Mouse (Mus musculus) urinary bladder, postnatal 14 days (tissue): Measurements from ENCODE around the gene Usp54.
"Not testable (repeated sequence)": the region's sequence is repeated elsewhere in the genome, so short reads cannot be mapped to it uniquely, and the experiment has no call there.

Experiments
- DNase-seq: peaks from one replicate; pipeline ENCODE4 v3.0.0; 2021; ENCODE audit warnings: low spot score

The Usp54 gene

DNA sequence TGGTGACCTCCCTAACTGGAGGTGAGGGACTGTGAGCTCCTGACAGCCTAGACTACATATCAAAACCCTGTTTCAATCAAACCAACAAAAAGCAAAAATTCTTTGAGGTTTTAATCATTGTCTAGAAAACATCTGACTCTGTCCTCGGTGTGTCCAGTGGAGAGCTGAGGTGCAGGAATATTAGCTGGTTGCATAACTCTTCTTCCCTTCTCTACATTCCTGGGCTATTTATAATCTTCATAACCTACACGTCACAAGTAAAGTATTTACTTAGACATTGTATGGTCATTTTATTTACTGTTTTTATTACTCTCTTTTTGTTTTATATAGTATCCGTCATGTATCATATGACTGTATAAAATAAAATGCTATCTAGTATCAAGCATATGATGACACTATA, 31.3 kb downstream of the Usp54 start:
- no peak for DNase-seq

DNA sequence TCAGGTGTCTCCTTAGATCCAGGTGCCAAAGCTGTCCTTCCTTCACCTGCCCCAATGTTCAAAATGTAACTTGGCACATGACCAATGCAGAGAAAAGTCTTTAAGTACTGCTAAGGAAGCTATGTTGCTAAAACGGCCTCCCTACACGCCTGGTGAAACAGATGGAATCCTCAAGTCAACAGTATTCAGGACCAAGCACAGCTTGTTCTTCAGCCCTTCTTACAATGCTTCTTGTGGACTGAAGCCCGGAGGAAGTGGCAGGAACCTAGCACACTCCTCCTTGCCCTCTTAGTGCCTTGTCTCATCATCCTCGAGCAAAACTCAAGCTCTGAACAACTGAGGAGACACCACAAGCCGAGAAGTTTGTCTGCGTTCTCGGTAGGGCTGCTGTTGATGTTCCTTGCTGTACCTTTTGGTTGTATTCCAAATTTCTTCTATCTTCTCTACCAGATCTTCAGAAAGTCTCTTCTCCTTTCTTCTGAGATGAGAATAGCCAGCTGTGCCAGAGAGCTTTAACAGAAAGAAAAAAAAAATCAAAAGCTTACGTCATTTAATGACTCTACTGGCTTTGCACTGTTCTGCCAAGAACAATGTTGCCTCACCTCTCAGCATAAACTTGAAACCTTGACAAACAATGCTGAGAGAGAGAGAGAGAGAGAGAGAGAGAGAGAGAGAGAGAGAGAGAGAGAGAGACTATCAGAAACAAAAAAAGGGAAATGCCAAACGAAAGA, 33.3 kb downstream of the Usp54 start:
- peak; percentile 31 for DNase-seq

DNA sequence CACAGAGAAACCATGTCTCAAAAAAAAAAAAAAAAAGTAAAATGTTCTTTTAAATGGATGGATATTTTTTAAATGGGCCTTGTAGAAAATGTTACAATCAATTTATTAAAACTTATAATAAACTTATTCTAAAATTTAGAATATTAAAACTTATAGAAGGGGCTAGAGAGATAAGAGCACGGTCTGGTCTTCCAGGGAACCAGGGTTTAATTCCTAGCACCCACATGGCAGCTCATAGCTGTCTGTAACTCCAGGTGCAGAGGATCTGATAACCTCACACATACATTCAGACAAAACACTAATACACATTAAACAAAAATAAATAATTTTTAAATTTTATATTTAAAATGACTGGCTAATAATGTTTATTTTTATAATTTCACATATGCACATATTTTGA, 39.6 kb downstream of the Usp54 start:
- no peak for DNase-seq

DNA sequence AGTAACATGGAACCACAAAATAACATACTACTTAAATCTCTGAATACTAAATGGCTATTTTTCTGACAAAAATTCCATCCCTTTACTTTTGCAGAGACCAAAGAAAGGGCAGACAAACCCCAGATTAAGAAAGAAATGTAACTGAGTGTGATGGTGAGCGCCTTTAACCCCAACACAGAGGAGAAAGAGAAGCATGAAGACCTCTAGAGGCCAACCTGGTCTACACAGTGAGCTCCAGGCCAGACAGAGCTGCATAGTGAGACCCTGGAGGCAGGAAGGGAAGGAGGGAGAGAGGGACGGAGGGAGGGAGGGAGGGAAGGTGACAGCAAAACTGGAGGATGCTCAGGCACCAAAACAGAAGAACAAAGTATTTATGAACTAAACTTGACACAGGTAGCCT, 40.7 kb downstream of the Usp54 start:
- no peak for DNase-seq

DNA sequence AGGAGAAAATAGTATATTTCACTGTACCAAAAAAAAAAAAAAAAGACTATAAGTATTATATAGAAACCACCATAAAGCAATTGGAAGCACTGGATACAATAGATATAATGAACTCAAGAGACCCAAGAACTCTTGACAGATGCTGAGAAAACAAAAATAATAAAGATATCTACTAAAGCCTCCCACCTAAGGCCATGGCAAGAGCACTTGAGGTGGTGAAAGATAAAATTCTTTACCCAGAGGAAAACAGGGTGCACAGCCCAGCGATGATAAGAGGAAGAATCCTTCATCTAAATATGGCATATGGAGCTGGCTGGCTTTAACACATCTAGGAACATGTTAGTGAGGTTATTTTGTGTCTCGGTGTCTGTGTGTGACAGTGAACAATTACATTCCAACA, 41.3 kb downstream of the Usp54 start:
- DNase-seq, result no peak

DNA sequence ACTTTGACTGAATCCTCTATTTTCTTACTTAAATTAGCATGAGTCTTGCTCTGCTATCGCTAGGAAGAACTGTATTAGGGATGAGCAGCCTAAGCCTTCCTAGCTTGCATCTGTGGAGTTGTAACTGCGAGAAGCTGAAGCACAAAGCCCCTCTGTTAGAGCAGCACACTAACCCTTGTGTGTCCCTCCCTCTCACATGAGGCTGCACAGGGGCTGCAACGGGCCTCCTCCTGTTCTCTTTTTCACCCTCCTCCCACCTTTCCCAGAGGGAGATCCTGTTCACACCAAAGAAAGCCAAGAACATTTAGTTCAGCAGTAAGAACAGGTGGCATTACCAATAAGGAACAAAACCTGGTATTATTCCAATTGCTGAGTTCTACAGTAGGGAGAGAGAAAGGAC, 45.1 kb downstream of the Usp54 start:
- no peak for DNase-seq

DNA sequence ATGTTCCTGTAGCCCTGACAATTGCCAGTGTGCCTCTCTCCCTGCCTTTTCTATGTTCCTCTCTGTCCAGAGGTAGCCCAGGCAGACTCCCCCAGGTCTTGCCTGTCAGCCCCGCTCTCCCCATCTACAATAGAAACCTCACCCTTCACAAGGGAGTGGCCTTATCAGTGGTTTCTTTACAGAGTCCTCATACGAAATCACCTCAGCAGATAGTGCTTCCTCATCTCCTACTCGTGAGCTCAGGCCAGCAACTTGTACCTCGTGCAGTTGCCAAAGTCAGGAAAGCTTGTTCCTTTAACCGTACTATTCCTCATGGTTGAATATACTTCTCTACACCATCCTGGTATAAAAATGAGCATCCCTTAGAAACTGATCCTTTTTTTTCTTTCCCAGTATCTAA, 53.4 kb downstream of the Usp54 start:
- DNase-seq, result no peak

DNA sequence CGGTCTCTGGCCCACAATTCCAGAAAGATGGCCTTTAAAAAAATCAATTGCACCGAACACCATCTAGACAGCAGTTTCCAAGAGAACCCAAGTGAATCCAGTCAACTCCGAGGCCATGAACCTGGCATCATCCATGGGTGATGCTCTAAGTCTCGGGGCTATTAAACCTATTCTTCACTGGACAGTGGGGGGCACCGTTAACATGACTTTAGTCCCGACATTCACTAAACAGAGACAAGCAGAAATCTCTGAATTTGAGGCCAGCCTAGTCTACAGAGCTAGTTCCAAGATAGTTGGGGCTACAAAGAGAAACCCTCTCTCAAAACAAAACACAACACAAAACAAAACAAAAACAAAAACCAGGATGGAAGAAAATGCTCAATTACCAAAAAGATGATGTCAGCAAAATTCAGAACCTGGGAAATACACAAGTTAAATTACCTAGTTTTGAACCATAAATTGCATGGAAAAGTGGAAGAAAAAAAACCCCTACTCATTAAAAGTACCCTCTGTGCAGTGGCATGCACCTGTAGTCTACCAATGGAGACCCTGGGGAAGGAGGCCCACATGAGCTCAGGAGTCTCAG, 61.9 kb downstream of the Usp54 start:
- DNase-seq, result no peak

DNA sequence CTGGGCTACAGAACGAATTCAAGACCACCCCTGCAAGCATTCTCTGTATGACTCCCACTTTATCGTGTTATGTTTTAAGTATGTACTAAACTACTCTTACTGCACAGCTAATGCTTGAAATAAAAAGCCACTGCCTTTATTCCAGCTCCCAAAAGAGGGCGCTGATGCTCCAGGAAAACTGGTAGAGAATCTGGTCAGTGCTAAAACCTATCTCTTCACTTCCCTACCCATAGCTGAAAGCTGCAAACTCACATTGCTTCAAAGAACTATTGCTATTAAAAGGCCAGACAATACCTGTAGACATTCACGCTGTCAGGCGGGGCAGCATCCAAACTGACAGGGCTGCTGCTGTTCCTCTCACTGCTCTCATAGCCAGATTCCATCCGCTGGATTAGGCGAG, 64.7 kb downstream of the Usp54 start:
- DNase-seq, result peak; percentile 74

DNA sequence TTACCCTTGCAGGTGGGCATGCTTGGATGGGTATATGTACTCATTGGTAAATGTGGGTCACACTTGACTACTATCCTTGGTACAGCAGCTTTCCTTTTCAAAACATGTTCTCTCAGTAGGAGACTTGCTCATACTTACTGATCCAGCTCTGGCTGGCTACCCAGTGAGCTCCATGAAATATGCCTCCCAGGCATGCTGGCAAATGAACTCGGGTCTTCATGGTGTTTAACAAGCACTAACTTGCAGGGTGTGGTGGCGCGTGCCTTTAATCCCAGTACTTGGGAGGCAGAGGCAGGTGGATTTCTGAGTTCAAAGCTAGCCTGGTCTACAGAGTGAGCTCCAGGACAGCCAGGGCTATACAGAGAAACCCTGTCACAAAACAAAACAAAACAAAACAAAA, 67.7 kb downstream of the Usp54 start:
- not testable (repeated sequence) for DNase-seq

DNA sequence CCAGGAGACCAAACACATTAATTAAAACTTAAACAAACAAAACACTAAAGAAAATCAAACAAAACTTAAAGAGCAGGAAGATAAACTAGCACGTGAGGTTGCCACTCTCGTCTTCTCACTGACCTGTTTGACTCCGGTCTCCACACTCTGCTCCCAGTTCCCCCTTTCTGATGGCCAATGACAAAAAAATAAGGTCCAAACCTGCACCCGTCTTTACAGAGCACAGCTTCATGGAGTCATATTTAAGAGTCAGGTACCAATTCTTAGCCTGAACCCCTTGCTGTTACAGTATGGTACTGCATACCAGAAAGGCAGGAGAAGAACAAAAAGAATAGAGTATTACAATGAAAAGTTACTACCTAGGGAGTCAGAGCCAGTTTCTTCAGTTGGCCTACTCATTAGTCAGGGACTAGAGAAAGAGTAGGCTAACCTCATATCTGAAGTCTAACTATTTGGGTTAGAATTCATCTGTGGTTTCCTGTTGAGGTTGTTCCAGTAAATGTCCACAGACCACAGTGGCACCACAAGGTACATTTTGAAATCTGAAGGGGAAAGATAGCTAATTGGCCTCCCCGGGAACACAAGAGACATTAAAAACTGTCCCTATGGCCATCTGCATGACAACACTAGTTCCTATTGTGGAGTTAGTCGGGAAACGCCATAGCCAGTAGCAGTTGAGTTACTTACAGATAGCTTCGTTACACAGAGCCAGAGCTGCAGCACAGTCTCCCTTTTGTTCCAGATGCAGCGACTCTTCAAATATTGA, 75.4 kb downstream of the Usp54 start:
- DNase-seq, result no peak

DNA sequence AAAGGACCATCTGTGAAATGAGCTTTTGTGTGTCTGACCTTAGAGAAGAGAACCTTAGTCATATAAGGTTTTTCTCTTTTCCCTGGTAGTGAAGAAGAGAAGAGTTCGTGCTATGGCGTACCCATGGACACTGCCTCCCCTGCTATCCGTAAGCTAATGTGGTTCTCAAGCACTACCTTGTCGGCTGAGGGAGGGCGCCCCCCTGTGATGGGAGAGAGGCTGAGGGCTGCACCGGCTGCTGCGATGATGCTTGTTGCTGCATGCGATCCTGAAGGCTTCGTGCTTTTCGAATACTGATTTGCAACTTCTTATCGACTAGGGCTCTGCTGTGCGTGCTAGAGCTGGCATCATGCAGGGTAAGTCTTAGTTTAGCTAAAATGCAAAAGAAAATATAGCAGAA, 76.2 kb downstream of the Usp54 start:
- DNase-seq, result no peak

DNA sequence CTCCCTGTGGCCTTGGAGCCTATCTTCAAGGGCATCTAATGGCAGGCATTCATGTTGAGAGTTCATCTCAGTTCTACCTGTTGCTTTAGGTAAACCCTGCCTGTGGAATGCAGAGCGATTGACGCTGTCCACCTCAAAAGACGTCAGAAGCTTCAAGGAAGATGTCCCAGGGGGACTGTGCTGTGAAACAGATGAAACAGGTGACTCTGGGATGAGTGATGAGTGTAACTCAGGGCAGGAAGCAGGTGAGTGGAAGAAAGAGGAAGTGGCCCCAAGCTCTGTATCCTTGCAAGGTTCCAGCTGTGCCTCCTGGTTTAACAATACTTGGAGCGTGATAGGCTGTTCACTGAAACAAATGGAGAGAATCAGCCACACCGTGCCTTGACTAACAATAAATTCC, 79.0 kb downstream of the Usp54 start:
- DNase-seq, result no peak

DNA sequence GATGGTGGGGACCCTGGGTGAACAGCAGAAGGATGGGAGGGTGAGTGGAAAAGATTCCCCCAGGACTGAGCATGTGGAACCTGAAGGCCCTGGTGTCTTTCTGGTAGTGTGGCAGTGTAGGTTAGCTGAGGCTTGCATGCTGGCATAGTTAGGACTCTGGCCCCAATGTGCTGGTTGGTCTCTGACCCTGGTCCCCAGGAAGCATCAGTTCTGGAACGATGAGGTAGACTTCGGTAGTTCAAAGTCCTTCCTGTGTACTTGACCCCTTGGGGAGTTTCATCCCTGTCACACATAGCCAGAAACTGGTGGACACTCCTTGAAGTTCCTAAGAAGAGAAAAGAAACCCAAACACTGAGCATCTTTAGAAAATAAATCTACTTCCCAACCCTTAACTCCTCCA, 90.7 kb downstream of the Usp54 start:
- DNase-seq, result no peak

DNA sequence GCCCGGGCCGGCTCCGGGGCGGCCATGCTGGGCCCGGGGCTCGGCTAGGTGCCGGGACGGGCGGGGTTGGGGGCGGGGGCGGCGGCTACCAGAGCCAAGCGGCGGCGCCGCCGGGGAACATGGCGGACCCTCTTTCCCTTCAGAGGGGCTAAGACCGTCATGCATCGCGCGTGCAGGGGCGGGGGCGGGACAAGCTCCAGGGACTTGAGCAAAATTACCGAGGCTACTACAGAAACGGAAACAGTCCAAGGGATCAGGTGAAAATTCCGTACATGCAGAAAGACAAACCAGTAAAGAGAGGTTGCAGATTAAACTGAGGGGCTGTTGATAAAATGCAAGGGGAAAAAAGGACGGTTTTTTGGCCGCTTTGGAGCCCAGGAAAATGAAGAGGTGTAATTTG, 94.4 kb downstream of the Usp54 start, which contains the start of gene Ppp3cb:
Gene Ppp3cb, minus strand, starts transcription at position 159 of the 400 bp plus-strand sequence.
- DNase-seq, result peak; percentile 79

DNA sequence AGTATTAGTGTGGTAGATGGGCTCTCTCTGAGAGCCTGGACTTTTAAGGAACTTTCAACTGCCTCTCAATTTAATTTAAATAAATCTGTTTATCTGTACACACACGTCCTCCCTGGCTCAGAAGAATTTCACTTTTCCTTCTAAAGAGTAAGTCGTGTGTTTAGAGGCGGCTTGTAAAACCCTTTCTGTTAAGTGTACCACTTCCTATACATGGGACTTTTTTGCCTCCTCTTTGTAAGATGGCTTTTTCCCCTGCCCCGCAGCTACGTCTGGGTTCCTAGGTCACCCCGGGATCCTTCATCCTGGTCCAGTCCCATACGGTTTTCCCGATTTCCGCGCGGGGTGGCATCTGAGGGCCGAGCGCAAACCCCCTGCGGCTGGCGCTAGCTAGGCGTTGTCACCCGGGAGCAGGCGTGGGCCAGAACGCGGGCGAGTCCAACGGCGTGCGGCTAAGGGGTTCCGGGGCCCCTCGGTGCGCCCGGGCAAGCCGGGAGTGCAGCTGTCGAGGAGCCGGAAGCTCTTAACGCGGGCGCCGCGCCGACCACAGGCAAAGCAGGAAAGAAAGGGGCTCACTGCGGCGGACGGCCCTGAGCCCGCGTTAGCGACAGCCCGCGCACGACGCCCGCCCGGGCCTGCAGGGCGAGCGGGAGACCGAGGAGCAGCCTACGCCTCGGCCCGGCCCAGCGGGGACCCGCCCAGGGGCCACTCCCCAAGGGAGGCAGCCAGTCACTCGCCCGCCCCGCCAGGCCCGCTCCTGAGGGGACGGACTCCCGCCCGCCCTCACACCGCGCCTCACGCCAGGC, 95.1 kb downstream of the Usp54 start:
- DNase-seq, result peak; percentile 94

DNA sequence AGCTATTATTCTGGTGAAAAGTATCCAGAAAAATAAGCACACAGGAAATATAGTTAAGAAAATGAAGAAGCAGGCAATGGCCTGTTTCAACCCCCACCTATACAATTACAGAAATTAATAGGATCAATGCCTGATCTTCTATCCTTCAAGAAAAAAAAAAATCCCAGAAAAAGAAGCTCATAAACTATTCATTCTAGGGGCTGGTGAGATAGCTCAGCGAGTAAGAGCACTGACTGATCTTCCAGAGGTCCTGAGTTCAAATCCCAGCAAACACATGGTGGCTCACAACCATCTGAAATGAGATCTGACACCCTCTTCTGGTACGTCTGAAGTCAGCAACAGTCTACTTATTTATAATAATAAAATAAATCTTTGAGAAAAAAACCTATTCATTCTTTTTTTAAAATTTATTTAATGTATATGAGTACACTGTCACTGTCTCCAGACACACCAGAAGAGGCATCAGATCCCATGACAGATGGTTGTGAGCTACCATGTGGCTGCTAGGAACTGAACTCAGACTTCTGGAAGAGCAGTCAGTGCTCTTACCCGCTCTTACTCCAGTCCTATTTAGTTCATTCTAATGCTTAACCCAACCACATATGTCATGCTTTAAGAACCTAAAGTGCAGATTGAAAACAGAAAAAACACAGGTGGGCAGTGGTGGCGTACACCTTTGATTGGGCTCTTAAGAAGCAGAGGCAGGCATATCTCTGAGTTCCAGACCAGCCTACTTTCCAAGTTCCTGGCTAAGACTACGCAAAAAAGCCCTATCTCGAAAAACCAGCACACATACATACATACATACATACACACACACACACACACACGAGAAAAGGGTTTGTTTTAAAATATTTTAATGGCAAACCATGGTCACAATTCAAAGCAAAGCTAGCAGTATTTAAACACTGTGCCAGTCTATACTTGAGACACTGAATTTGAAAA, 96.1 kb downstream of the Usp54 start:
- no peak for DNase-seq

DNA sequence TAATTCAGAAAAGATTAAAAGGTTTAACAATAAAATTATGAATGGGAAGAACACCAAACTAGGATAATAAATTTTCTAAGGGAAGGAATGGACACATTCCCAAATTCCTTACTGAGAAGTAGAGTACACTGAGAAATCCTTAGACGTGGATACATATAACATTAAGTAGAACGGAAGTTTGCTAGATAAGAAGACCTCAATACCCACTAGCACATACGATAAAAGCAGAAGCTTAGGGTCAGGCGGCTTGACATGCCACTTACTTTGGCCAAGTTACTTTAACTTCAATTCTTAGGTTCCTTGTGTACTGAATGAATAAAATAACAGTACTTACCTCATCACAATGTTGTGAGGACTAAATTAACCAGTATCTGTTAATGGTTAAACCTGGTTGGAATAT, 111.2 kb downstream of the Usp54 start:
- DNase-seq, result no peak

DNA sequence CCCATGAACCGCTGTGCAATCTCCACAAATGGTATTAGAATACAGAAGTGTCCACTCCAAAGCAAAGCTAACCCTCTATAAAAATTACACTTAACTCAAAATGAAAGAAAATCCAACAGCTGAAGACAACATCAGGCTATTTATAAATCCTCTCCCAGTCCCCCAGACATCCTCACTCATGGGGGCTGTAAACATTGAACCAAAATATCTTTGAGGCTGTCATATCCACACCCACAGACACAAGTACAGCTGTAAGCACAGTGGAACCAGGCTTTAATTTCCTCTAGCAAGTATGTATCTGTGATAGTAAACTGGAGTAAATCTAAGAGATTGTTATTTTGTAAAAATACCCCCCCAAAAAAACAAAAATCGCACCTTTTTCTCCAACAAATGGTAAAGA, 120.7 kb downstream of the Usp54 start:
- DNase-seq, result no peak

DNA sequence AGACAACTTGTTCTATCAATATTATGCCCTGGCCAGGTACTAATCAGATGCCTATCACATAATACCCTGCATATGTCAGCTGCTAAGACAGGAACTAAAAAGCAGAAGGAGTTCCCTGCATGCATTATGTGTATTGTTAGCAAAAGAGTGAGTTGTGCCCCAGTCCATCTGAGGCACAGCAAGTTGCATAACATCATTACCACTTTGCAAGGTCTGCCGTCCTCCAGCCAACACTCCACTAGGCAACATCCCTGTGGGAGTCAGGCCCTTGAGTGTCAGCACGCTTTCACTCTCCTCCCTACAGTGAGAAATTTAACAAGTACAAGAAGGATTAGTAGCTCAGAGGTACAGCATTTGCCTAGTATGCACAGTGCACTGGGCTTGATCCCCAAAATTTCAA, 132.4 kb downstream of the Usp54 start:
- DNase-seq, result no peak

DNA sequence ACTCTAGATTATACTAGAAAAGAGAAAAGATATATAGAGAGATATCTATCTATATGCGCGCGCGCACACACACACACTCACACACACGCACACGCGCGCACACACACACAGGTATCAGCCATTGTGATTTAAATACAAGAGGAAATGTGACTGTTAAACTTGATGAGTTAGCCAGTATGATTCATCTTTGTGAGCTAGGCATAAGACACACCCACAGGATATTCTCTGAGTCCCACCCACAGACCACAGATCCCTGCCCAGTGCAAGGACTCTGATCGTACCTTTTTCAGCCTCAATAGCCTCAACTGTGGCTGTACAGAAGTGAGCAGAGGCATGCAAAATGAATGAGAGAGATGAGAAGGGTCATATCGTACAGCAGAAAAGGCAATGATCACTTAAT, 137.9 kb downstream of the Usp54 start:
- no peak for DNase-seq
